Mouse (Mus musculus) midbrain, embryonic 10.5 days (tissue): ENCODE results near the gene 4921536K21Rik. TPM values are rescaled to one million over a fixed set of nuclear protein-coding genes. Genes with fewer than 3 reads are reported as not detected.

Source experiments
- DNase-seq: peaks from one replicate; pipeline ENCODE4 v3.0.0-alpha.2; 2017; ENCODE audit warnings: low spot score
- H3K27ac ChIP-seq: fragments of 300-500 bp; sonication (generic); replicated peaks from 2 replicates; pipeline ENCODE4 v1.5.1; 2016; ENCODE audit warnings: mild to moderate bottlenecking
- H3K27me3 ChIP-seq: fragments of 300-500 bp; sonication (generic); 2 replicates; pipeline ENCODE4 v1.6.1; 2016; ENCODE audit warnings: low read depth, mild to moderate bottlenecking; ENCODE audit not compliant: poor library complexity, severe bottlenecking
- H3K36me3 ChIP-seq: fragments of 300-500 bp; sonication (generic); 2 replicates; pipeline ENCODE4 v1.6.1; 2016; ENCODE audit warnings: mild to moderate bottlenecking, moderate library complexity
- H3K4me1 ChIP-seq: fragments of 300-500 bp; sonication (generic); 2 replicates; pipeline ENCODE4 v1.6.1; 2016
- H3K4me3 ChIP-seq: fragments of 300-500 bp; sonication (generic); 2 replicates; pipeline ENCODE4 v1.5.1; 2016; ENCODE audit warnings: mild to moderate bottlenecking, moderate library complexity
- H3K9me3 ChIP-seq: fragments of 300-500 bp; sonication (generic); replicated peaks from 2 replicates; pipeline ENCODE4 v1.6.1; 2016; ENCODE audit warnings: mild to moderate bottlenecking
- WGBS: fragments of 180-500 bp; shearing (Covaris S2); methylation state at CpG from one replicate; pipeline ENCODE4 v1.1.7; 2016; 5-methylcytosine and 5-hydroxymethylcytosine counted together
- polyA plus RNA-seq: library from polyadenylated mRNA; unstranded; fragments of >200 nt; fragmentation: Nextera tagmentation; extraction: Ambion mirVana; gene quantifications from 2 replicates; pipeline ENCODE4 v1.2.1, GENCODE M21; 2016

4921536K21Rik gene
- polyA plus RNA-seq, 1 experiment from 2014 or later = 1.4 TPM

- Histone ChIP-seq H3K4me1 (peaks cover 17% of the 10 kb centered on the region), H3K4me3 (peak within 1 kb of the TSS; percentile 64), H3K9me3 (no peaks in the 10 kb centered on the region), H3K27me3 (peaks cover 52% of the 10 kb centered on the region), H3K36me3 (no peaks in the 10 kb centered on the region), H3K27ac (peak within 1 kb of the TSS; percentile 79)
- DNase-seq = peak; percentile 89
- 4% methylated on average over 58 of the region's 58 CpGs for WGBS
These were observed 31.3 kb downstream of the 4921536K21Rik start, which contains the start of gene Osbp2 for GRCm38 (mm10) chr11:3863454-3864112. Gene Osbp2, minus strand, starts transcription at chr11:3863903.

GRCm38 (mm10) chr11:3862661-3863453, 32.0 kb downstream of the 4921536K21Rik start:
- H3K27me3 ChIP-seq = peaks cover 52% of the 10 kb centered on the region
- 76% methylated on average over 19 of the region's 19 CpGs for WGBS
- H3K4me1 ChIP-seq = peaks cover 17% of the 10 kb centered on the region
- no peak for DNase-seq
- peak overlapping the region; percentile 64 for H3K4me3 ChIP-seq
- no peaks in the 10 kb centered on the region for H3K36me3 ChIP-seq
- no peak overlapping the region for H3K27ac ChIP-seq
- no peaks in the 10 kb centered on the region for H3K9me3 ChIP-seq

GRCm38 (mm10) chr11:3860361-3860760, 34.5 kb downstream of the 4921536K21Rik start:
- DNase-seq = no peak
- WGBS = 82% methylated on average over 4 of the region's 4 CpGs
- H3K36me3 ChIP-seq = no peaks in the 10 kb centered on the region

GRCm38 (mm10) chr11:3859778-3860177, 35.1 kb downstream of the 4921536K21Rik start:
- Histone ChIP-seq H3K4me1 (peaks cover 17% of the 10 kb centered on the region), H3K27ac (no peak overlapping the region), H3K27me3 (peaks cover 35% of the 10 kb centered on the region), H3K4me3 (no peak overlapping the region), H3K9me3 (0 out of 2 replicates have a peak, but pooled peaks cover 2% of the 10 kb centered on the region), H3K36me3 (no peaks in the 10 kb centered on the region)
- whole genome bisulfite sequencing = 96% methylated on average over 4 of the region's 4 CpGs
- no peak for DNase-seq

More at GRCm38 (mm10) chr11:3860361-3860760, 34.5 kb downstream of the 4921536K21Rik start:
- peaks cover 17% of the 10 kb centered on the region for H3K4me1 ChIP-seq
- peaks cover 41% of the 10 kb centered on the region for H3K27me3 ChIP-seq
- no peaks in the 10 kb centered on the region for H3K9me3 ChIP-seq
- H3K4me3 ChIP-seq = no peak overlapping the region
- no peak overlapping the region for H3K27ac ChIP-seq

GRCm38 (mm10) chr11:3857902-3858301, 37.0 kb downstream of the 4921536K21Rik start:
- Histone ChIP-seq H3K4me1 (peaks cover under 1% of the 10 kb centered on the region; the same call in 1 of the 2 replicates), H3K4me3 (no peak overlapping the region), H3K27ac (no peak overlapping the region), H3K27me3 (peaks cover 19% of the 10 kb centered on the region), H3K36me3 (no peaks in the 10 kb centered on the region), H3K9me3 (0 out of 2 replicates have a peak, but pooled peaks cover 4% of the 10 kb centered on the region)
- WGBS = 82% methylated on average over 5 of the region's 5 CpGs
- no peak for DNase-seq

DNA sequence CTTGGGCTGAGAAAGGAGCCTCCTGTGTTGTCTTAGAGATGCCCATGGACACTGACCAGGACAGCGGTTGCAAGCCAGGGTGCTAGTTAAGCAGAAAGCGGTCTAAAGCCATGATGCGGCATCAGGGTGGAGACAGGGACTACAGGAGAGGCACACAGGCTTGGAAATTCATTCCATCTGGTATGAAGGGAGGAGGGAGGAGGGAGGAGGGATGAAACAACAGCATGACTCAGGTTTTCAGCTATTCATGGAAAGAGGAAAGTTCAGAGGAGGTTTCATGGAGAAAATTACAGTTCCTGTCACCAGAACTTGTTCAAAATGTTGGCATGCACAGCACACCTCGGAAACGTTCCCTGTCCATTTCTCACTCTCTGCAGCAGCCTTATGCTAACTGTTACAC, 39.1 kb downstream of the 4921536K21Rik start:
- H3K36me3 ChIP-seq = no peaks in the 10 kb centered on the region
- no peak overlapping the region for H3K4me3 ChIP-seq
- H3K4me1 ChIP-seq = no peaks in the 10 kb centered on the region
- H3K9me3 ChIP-seq = 0 out of 2 replicates have a peak, but pooled peaks cover 4% of the 10 kb centered on the region
- WGBS = 87% methylated on average over 5 of the region's 5 CpGs
- H3K27me3 ChIP-seq = no peaks in the 10 kb centered on the region
- H3K27ac ChIP-seq = no peak overlapping the region
- DNase-seq = no peak

GRCm38 (mm10) chr11:3854156-3854555, 40.7 kb downstream of the 4921536K21Rik start:
- Histone ChIP-seq H3K36me3 (no peaks in the 10 kb centered on the region), H3K27ac (no peak overlapping the region), H3K9me3 (0 out of 2 replicates have a peak, but pooled peaks cover 4% of the 10 kb centered on the region), H3K4me1 (no peaks in the 10 kb centered on the region), H3K27me3 (no peaks in the 10 kb centered on the region), H3K4me3 (no peak overlapping the region)
- no peak for DNase-seq
- 94% methylated on average over 3 of the region's 3 CpGs for WGBS

GRCm38 (mm10) chr11:3853481-3854034, 41.3 kb downstream of the 4921536K21Rik start:
- no peak for DNase-seq
- Histone ChIP-seq H3K4me1 (no peaks in the 10 kb centered on the region), H3K9me3 (0 out of 2 replicates have a peak, but pooled peaks cover 4% of the 10 kb centered on the region), H3K4me3 (no peak overlapping the region), H3K36me3 (no peaks in the 10 kb centered on the region), H3K27me3 (no peaks in the 10 kb centered on the region), H3K27ac (no peak overlapping the region)
- 88% methylated on average over 5 of the region's 5 CpGs for WGBS

GRCm38 (mm10) chr11:3853031-3853430, 41.9 kb downstream of the 4921536K21Rik start:
- WGBS = 96% methylated on average over 10 of the region's 10 CpGs
- no peak overlapping the region for H3K4me3 ChIP-seq
- no peak overlapping the region for H3K27ac ChIP-seq
- DNase-seq = no peak
- no peaks in the 10 kb centered on the region for H3K27me3 ChIP-seq
- H3K9me3 ChIP-seq = 0 out of 2 replicates have a peak, but pooled peaks cover 4% of the 10 kb centered on the region
- H3K36me3 ChIP-seq = no peaks in the 10 kb centered on the region
- H3K4me1 ChIP-seq = no peaks in the 10 kb centered on the region

- Histone ChIP-seq H3K9me3 (0 out of 2 replicates have a peak, but pooled peaks cover 4% of the 10 kb centered on the region), H3K4me3 (no peak overlapping the region), H3K27me3 (no peaks in the 10 kb centered on the region), H3K36me3 (no peaks in the 10 kb centered on the region), H3K4me1 (no peaks in the 10 kb centered on the region), H3K27ac (no peak overlapping the region)
- WGBS = 84% methylated on average over 4 of the region's 4 CpGs
- no peak for DNase-seq
These were observed 43.0 kb downstream of the 4921536K21Rik start for GRCm38 (mm10) chr11:3851872-3852271.

GRCm38 (mm10) chr11:3850746-3851277, 44.1 kb downstream of the 4921536K21Rik start:
- Histone ChIP-seq H3K4me1 (no peaks in the 10 kb centered on the region), H3K27ac (no peak overlapping the region), H3K4me3 (no peak overlapping the region), H3K9me3 (0 out of 2 replicates have a peak, but pooled peaks cover 4% of the 10 kb centered on the region), H3K27me3 (no peaks in the 10 kb centered on the region), H3K36me3 (no peaks in the 10 kb centered on the region)
- 77% methylated on average over 5 of the region's 5 CpGs for WGBS
- DNase-seq = no peak

- H3K36me3 ChIP-seq = no peaks in the 10 kb centered on the region
- H3K9me3 ChIP-seq = 0 out of 2 replicates have a peak, but pooled peaks cover 4% of the 10 kb centered on the region
- no peak overlapping the region for H3K27ac ChIP-seq
- 76% methylated on average over 2 of the region's 2 CpGs for WGBS
- no peak overlapping the region for H3K4me3 ChIP-seq
- H3K4me1 ChIP-seq = no peaks in the 10 kb centered on the region
- H3K27me3 ChIP-seq = no peaks in the 10 kb centered on the region
- no peak for DNase-seq
These were observed 44.6 kb downstream of the 4921536K21Rik start for GRCm38 (mm10) chr11:3850315-3850614.
